Mouse (Mus musculus) neural tube, embryonic 10.5 days (tissue): ENCODE data around the gene Rnf152.

Experiments used
- DNase-seq: peaks from one replicate; pipeline ENCODE4 v3.0.0-alpha.2; 2017; ENCODE audit warnings: low spot score; ENCODE audit errors: extremely low spot score

The Rnf152 gene

GRCm38 (mm10) chr1:105356291-105357011, at the start of gene Rnf152:
TSS of gene Rnf152 (minus strand) at chr1:105356710.
- DNase-seq = peak; percentile 73

GRCm38 (mm10) chr1:105402853-105403252, 46.3 kb upstream of the Rnf152 start:
- no peak for DNase-seq

- DNase-seq = no peak
Measured at GRCm38 (mm10) chr1:105384141-105384937, 27.8 kb upstream of the Rnf152 start.

GRCm38 (mm10) chr1:105377546-105377945, 21.0 kb upstream of the Rnf152 start:
- no peak for DNase-seq

- no peak for DNase-seq
Measured at GRCm38 (mm10) chr1:105374618-105375017, 18.1 kb upstream of the Rnf152 start.

- no peak for DNase-seq
Measured at GRCm38 (mm10) chr1:105362701-105363100, 6.2 kb upstream of the Rnf152 start.

GRCm38 (mm10) chr1:105358896-105359295, 2.4 kb upstream of the Rnf152 start:
- DNase-seq = no peak

GRCm38 (mm10) chr1:105355910-105356290, 610 bp downstream of the Rnf152 start:
- no peak for DNase-seq

GRCm38 (mm10) chr1:105354901-105355891, 1.3 kb downstream of the Rnf152 start:
- peak; percentile 56 for DNase-seq

GRCm38 (mm10) chr1:105351806-105352205, 4.7 kb downstream of the Rnf152 start:
- no peak for DNase-seq

GRCm38 (mm10) chr1:105342305-105342704, 14.2 kb downstream of the Rnf152 start:
- DNase-seq = no peak

GRCm38 (mm10) chr1:105340943-105341342, 15.6 kb downstream of the Rnf152 start:
- no peak for DNase-seq

- DNase-seq = no peak
Measured at GRCm38 (mm10) chr1:105337397-105337796, 19.1 kb downstream of the Rnf152 start.

- DNase-seq = no peak
Measured at GRCm38 (mm10) chr1:105336096-105336495, 20.4 kb downstream of the Rnf152 start.

- no peak for DNase-seq
Measured at GRCm38 (mm10) chr1:105332087-105332731, 24.3 kb downstream of the Rnf152 start.

GRCm38 (mm10) chr1:105331605-105332004, 24.9 kb downstream of the Rnf152 start:
- DNase-seq = no peak

GRCm38 (mm10) chr1:105330581-105331320, 25.8 kb downstream of the Rnf152 start:
- DNase-seq = no peak

- DNase-seq = no peak
Measured at GRCm38 (mm10) chr1:105327789-105328188, 28.7 kb downstream of the Rnf152 start.

GRCm38 (mm10) chr1:105324636-105325035, 31.9 kb downstream of the Rnf152 start:
- DNase-seq = no peak
